Mouse (Mus musculus) thymus, adult 2 months (tissue): ENCODE results near the gene Selenoo. TPM values are rescaled to one million over a fixed set of nuclear protein-coding genes. Genes with fewer than 3 reads are reported as not detected.
A peak's percentile ranks its signal among the peaks of the same experiment; 100 is the strongest.

ENCODE experiments used
- DNase-seq: peaks from one replicate; pipeline ENCODE4 v3.0.0; 2021
- H3K27ac ChIP-seq: fragments of 200-500 bp; 2 replicates; pipeline ENCODE4 v1.5.1; 2012; ENCODE audit warnings: low read length, control low read depth; ENCODE audit not compliant: control insufficient read depth, insufficient read depth
- H3K27me3 ChIP-seq: fragments of 200-500 bp; 2 replicates; pipeline ENCODE4 v1.6.1; 2012; ENCODE audit warnings: mild to moderate bottlenecking, low read length, moderate library complexity, mixed read lengths; ENCODE audit not compliant: control insufficient read depth, insufficient read depth
- H3K36me3 ChIP-seq: fragments of 200-500 bp; 2 replicates; pipeline ENCODE4 v1.6.1; 2012; ENCODE audit warnings: mild to moderate bottlenecking, low read length, moderate library complexity; ENCODE audit not compliant: control insufficient read depth, insufficient read depth
- H3K4me1 ChIP-seq: fragments of 200-500 bp; replicated peaks from 2 replicates; pipeline ENCODE4 v1.6.1; 2012; ENCODE audit warnings: low read length; ENCODE audit not compliant: control insufficient read depth, insufficient read depth
- H3K4me3 ChIP-seq: fragments of 200-500 bp; 2 replicates; pipeline ENCODE4 v1.5.1; 2012; ENCODE audit warnings: mild to moderate bottlenecking, low read length, control low read depth, moderate library complexity; ENCODE audit not compliant: control insufficient read depth, insufficient read depth
- CTCF ChIP-seq: fragments of 200-500 bp; IDR thresholded peaks from 2 replicates; pipeline ENCODE4 v1.5.1; 2012; ENCODE audit warnings: mild to moderate bottlenecking, control low read depth, low read length, moderate library complexity, borderline replicate concordance; ENCODE audit not compliant: control insufficient read depth, poor library complexity, insufficient read depth; ENCODE audit errors: extremely low read depth
- POLR2A ChIP-seq: fragments of 200-500 bp; IDR thresholded peaks from 2 replicates; pipeline ENCODE4 v1.6.1; 2012; ENCODE audit warnings: mild to moderate bottlenecking, low read length, control low read depth, moderate library complexity; ENCODE audit not compliant: control insufficient read depth, poor library complexity, insufficient read depth; ENCODE audit errors: extremely low read depth
- WGBS: fragments of 180-500 bp; shearing (Covaris S2); methylation state at CpG from one replicate; pipeline ENCODE4 v1.1.7; 2018; 5-methylcytosine and 5-hydroxymethylcytosine counted together
- polyA plus RNA-seq: library from polyadenylated mRNA; depleted of rRNA; stranded (reverse); fragments of >200 nt; gene quantifications from 2 replicates; pipeline ENCODE4 v1.2.3, GENCODE M21; 2012; rRNA removed

The Selenoo gene
- 62.4 and 70.5 TPM in 2 replicates for polyA plus RNA-seq

DNA sequence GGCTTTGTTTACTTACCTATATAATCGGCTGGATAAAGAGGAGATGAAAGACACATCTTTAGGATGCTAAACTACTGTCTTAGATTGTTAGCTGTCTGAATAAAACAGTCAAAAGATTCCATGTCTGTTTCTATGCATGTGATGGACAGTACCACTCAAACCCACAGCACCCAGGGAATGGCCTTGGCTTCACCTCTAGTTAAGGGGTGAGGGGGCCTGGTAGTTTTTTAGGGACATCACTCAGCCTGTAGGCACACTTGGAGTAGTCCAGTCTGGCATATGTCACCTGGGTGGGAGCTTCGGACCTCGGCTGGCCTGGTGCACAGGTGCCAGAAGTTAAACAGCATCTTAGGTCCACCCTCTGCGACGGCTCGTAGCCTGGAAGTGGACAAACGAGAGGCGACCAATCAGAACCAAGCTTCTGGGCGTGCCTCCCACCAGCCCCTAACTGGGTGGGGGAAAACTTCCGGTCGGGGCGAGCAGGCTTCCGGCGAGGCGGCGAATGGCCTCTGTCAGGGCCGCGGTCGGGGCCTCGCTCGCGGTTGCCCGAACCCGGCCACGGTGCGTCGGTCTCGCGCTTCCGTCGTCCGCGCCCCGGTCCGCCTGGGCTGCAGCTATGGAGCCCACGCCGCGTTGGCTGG lies at the start of gene Selenoo:
Selenoo (plus strand) TSS at position 478 of the 641 bp plus-strand sequence.
- peak within 1 kb of the TSS; percentile 66 for H3K4me3 ChIP-seq
- H3K36me3 ChIP-seq, result peaks cover 9% of the 10 kb centered on the region; the same call in 1 of the 2 replicates
- WGBS, result 2% methylated on average over 38 of the region's 38 CpGs
- peaks cover 13% of the 10 kb centered on the region for H3K4me1 ChIP-seq
- DNase-seq, result peak; percentile 83
- TF ChIP-seq CTCF (no peak), POLR2A (peak; percentile 73; the same call in 1 of the 2 replicates)
- H3K27ac ChIP-seq, result no peak within 1 kb of the TSS
- H3K27me3 ChIP-seq, result no peaks in the 10 kb centered on the region

GRCm38 (mm10) chr15:89044381-89044780 lies 44.5 kb upstream of the Selenoo start:
- Histone ChIP-seq H3K27ac (no peak overlapping the region), H3K4me3 (no peak overlapping the region), H3K27me3 (no peaks in the 10 kb centered on the region), H3K4me1 (no peaks in the 10 kb centered on the region), H3K36me3 (no peaks in the 10 kb centered on the region)
- TF ChIP-seq CTCF (no peak), POLR2A (no peak)
- 77% methylated on average over 5 of the region's 5 CpGs for WGBS
- no peak for DNase-seq

DNA sequence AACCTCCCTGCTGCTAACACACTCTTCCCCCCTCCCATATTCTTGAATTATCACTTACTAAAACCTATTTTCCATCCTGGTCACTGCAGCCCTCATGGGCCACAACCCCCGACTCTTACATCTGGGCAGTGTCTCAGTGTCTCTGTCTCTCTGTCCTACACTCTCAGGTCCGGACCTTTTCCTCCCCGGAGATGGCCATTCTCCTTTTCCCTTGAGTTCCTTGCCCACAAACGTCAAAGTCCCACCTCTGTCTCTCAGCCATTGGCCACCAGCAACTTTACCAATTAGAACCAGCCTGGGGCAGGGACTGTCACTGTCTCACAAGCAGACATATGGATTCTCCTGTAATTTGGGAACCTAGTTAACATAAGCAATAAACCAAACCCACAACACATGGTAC lies 42.5 kb upstream of the Selenoo start:
- no peak overlapping the region for H3K27ac ChIP-seq
- TF ChIP-seq CTCF (no peak), POLR2A (no peak)
- WGBS, result 82% methylated on average over 4 of the region's 4 CpGs
- no peaks in the 10 kb centered on the region for H3K36me3 ChIP-seq
- DNase-seq, result no peak
- H3K4me1 ChIP-seq, result no peaks in the 10 kb centered on the region
- H3K27me3 ChIP-seq, result no peaks in the 10 kb centered on the region
- H3K4me3 ChIP-seq, result no peak overlapping the region

DNA sequence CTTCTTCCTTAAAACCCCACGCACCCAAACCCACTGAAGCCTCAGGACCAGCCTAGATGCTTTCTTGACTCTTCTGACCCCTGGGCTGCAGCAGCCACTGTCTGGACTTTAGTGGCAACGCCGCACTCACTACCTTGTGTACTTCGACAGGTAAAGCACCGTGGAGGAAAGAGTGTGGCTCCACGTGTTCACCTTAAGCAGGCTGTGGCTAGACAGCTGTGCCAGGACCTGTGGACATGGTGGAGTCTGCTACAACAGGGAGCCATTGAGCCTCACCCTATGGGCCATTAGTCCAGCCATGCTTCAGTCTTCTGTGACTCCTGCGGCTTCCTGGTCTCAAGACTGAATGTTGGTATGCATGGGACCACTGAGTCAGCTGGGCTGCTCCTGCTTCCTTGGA lies 34.2 kb upstream of the Selenoo start:
- Histone ChIP-seq H3K4me1 (no peaks in the 10 kb centered on the region), H3K36me3 (no peaks in the 10 kb centered on the region), H3K4me3 (no peak overlapping the region), H3K27me3 (peaks cover 5% of the 10 kb centered on the region; the same call in 1 of the 2 replicates), H3K27ac (no peak overlapping the region)
- no peak for DNase-seq
- 88% methylated on average over 7 of the region's 7 CpGs for WGBS
- TF ChIP-seq POLR2A, result no peak
- TF ChIP-seq CTCF, result no peak

DNA sequence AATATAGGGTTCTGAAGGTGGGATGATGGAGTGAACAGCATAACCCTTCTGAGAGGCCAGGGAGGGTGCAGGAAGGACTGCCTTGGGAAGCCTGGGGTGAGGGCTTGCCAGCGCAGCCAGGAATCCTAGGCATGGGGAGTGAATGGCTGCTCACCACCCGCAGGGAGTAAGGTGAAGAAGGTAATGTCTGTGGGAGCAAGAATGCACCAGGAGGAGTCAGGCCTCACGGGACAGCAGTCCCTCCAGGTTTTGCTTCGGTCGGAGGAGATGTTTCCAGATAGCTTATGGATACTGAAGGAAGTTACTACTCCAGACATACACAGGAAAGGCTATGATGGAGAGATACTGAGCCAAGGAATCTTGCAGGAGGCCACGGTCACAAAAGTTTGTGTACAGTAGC lies 30.1 kb upstream of the Selenoo start:
- H3K4me3 ChIP-seq, result no peak overlapping the region
- no peaks in the 10 kb centered on the region for H3K36me3 ChIP-seq
- H3K4me1 ChIP-seq, result peaks cover 4% of the 10 kb centered on the region; the same call in 1 of the 2 replicates
- no peak overlapping the region for H3K27ac ChIP-seq
- H3K27me3 ChIP-seq, result peaks cover 8% of the 10 kb centered on the region; the same call in 1 of the 2 replicates
- DNase-seq, result no peak
- WGBS, result 61% methylated on average over 6 of the region's 6 CpGs
- TF ChIP-seq POLR2A (no peak), CTCF (no peak)

GRCm38 (mm10) chr15:89059161-89059931 lies 29.5 kb upstream of the Selenoo start, which contains the start of gene Panx2:
Gene Panx2 (plus strand): TSS chr15:89059734.
- DNase-seq, result no peak
- Histone ChIP-seq H3K36me3 (no peaks in the 10 kb centered on the region), H3K4me3 (peak within 1 kb of the TSS; percentile 4; the same call in 1 of the 2 replicates), H3K27me3 (peaks cover 8% of the 10 kb centered on the region; the same call in 1 of the 2 replicates), H3K4me1 (peaks cover 4% of the 10 kb centered on the region; the same call in 1 of the 2 replicates), H3K27ac (no peak within 1 kb of the TSS)
- WGBS, result 5% methylated on average over 57 of the region's 57 CpGs
- TF ChIP-seq CTCF, result no peak
- TF ChIP-seq POLR2A, result no peak
